Mouse (Mus musculus) heart, postnatal 14 days (tissue): ENCODE measurements around the gene Neurog2. TPM values are rescaled to one million over a fixed set of nuclear protein-coding genes. Genes with fewer than 3 reads are reported as not detected.

ENCODE experiments used
- DNase-seq, 2 experiments: peaks; one replicate each; pipeline ENCODE4 v3.0.0; 2021 to 2022
- intact Hi-C: fragments of 180-260 bp; cut with DNase I; formaldehyde crosslinking; loops from one replicate; pipeline ENCODE4 v1.15.1; 2025
- total RNA-seq, 2 experiments: library from RNA; stranded (reverse); gene quantifications; 2 replicates each; pipeline ENCODE4 v1.2.3; 2021

The Neurog2 gene
- total RNA-seq, 2 experiments from 2014 or later, result not detected

- intact Hi-C loops, result no loop called here
- no peak for DNase-seq
These were observed 8.1 kb downstream of the Neurog2 start for GRCm38 (mm10) chr3:127640762-127641700.

GRCm38 (mm10) chr3:127642211-127642610, 9.3 kb downstream of the Neurog2 start:
- intact Hi-C loops, result no loop called here
- no peak for DNase-seq

- intact Hi-C loops, result no loop called here
- no peak for DNase-seq
These were observed 13.4 kb downstream of the Neurog2 start for GRCm38 (mm10) chr3:127646156-127646825.

- intact Hi-C loops, result no loop called here
- no peak for DNase-seq
These were observed 19.1 kb downstream of the Neurog2 start for GRCm38 (mm10) chr3:127651742-127652653.

GRCm38 (mm10) chr3:127660712-127661111, 27.8 kb downstream of the Neurog2 start:
- intact Hi-C loops, result no loop called here
- no peak for DNase-seq

- intact Hi-C loops, result no loop called here
- DNase-seq, result no peak
These were observed 29.0 kb downstream of the Neurog2 start for GRCm38 (mm10) chr3:127661646-127662531.

- DNase-seq, result no peak
- intact Hi-C loops, result no loop called here
These were observed 46.8 kb downstream of the Neurog2 start for GRCm38 (mm10) chr3:127679703-127680102.

Other genes starting within 250 kb of the Neurog2 start
- 100 to 1,000 TPM; 313 to 315 TPM for gene Ank2, start 133.8 kb upstream of the Neurog2 start, total RNA-seq
- gene Larp7, start 79.8 kb upstream of the Neurog2 start, total RNA-seq, result 10 to 100 TPM; 18.1 to 22.9 TPM
- gene Zgrf1, start 79.6 kb upstream of the Neurog2 start, total RNA-seq, result 1 to 10 TPM in 1 of 2 experiments, under 1 TPM in 1; 0.74 to 1.6 TPM
- gene Alpk1, start 147.4 kb downstream of the Neurog2 start, total RNA-seq, result 1 to 10 TPM; 2.9 to 5.2 TPM
- 1 to 10 TPM; 2.1 to 3.1 TPM for gene Tifa, start 156.7 kb downstream of the Neurog2 start, total RNA-seq
- 10 to 100 TPM; 16.0 to 16.7 TPM for gene Ap1ar, start 204.4 kb downstream of the Neurog2 start, total RNA-seq